Mouse (Mus musculus): Measurements from ENCODE around the gene Mapkapk5. TPM values are rescaled to one million over a fixed set of nuclear protein-coding genes. Genes with fewer than 3 reads are reported as not detected.

Mapkapk5 gene
- total and polyA plus RNA-seq, 3 experiments: 51.6 to 102 (median 67.3) TPM

GRCm38 (mm10) chr5:121581945-121582344, 36.2 kb upstream of the Mapkapk5 start:
- ATAC-seq (ENCODE audit: extremely low read depth, insufficient number of reproducible peaks, low FRiP score, poor library complexity, severe bottlenecking): no peak
- no peak overlapping the region for H3K4me3 ChIP-seq (ENCODE audit: low read depth, low read length)
- H3K4me1 ChIP-seq (ENCODE audit: insufficient read depth, low read depth, low read length): peaks cover 25% of the 10 kb centered on the region
- no peak for TF ChIP-seq CTCF (IDR thresholded peaks at IDR 0.05; ENCODE audit: low read depth, low read length)
- no peak for TF ChIP-seq GATA1 (IDR thresholded peaks at IDR 0.05; ENCODE audit: borderline replicate concordance, low read length)
- no peak for TF ChIP-seq POLR2AphosphoS5 (IDR thresholded peaks at IDR 0.05; ENCODE audit: insufficient replicate concordance, low read depth, low read length)
- H3K27me3 ChIP-seq (ENCODE audit: insufficient read depth, low read length): peaks cover 5% of the 10 kb centered on the region; the same call in 1 of the 2 replicates
- no peak for DNase-seq (ENCODE audit: low spot score)
- H3K9me3 ChIP-seq (replicated peaks): no peaks in the 10 kb centered on the region
- peaks cover 21% of the 10 kb centered on the region for H3K36me3 ChIP-seq (replicated peaks)

- Histone ChIP-seq H3K36me3 (replicated peaks) (peaks cover 54% of the 10 kb centered on the region), H3K4me3 (ENCODE audit: low read depth, low read length) (no peak overlapping the region), H3K27me3 (ENCODE audit: insufficient read depth, low read length) (peaks cover 10% of the 10 kb centered on the region), H3K4me1 (ENCODE audit: insufficient read depth, low read depth, low read length) (peaks cover 3% of the 10 kb centered on the region), H3K9me3 (replicated peaks) (no peaks in the 10 kb centered on the region)
- TF ChIP-seq TAL1 (conservative IDR thresholded peaks at IDR 0.05; ENCODE audit: low read depth, low read length) (no peak), CTCF (IDR thresholded peaks at IDR 0.05; ENCODE audit: low read depth, low read length) (no peak), GATA2 (IDR thresholded peaks at IDR 0.05; ENCODE audit: borderline replicate concordance, low read depth, low read length) (no peak), GATA1 (IDR thresholded peaks at IDR 0.05; ENCODE audit: borderline replicate concordance, low read length) (no peak), POLR2AphosphoS5 (IDR thresholded peaks at IDR 0.05; ENCODE audit: insufficient replicate concordance, low read depth, low read length) (no peak)
- DNase-seq (ENCODE audit: low spot score) (no peak), ATAC-seq (ENCODE audit: extremely low read depth, insufficient number of reproducible peaks, low FRiP score, poor library complexity, severe bottlenecking) (no peak)
These were observed 31.3 kb upstream of the Mapkapk5 start for GRCm38 (mm10) chr5:121576927-121577488.

- TF ChIP-seq CTCF (IDR thresholded peaks at IDR 0.05; ENCODE audit: low read depth, low read length) (no peak), TAL1 (conservative IDR thresholded peaks at IDR 0.05; ENCODE audit: low read depth, low read length) (no peak), GATA1 (IDR thresholded peaks at IDR 0.05; ENCODE audit: borderline replicate concordance, low read length) (no peak), POLR2AphosphoS5 (IDR thresholded peaks at IDR 0.05; ENCODE audit: insufficient replicate concordance, low read depth, low read length) (no peak), GATA2 (IDR thresholded peaks at IDR 0.05; ENCODE audit: borderline replicate concordance, low read depth, low read length) (no peak)
- Histone ChIP-seq H3K36me3 (replicated peaks) (peaks cover 64% of the 10 kb centered on the region), H3K4me3 (ENCODE audit: low read depth, low read length) (no peak overlapping the region), H3K9me3 (replicated peaks) (no peaks in the 10 kb centered on the region), H3K27me3 (ENCODE audit: insufficient read depth, low read length) (peaks cover 11% of the 10 kb centered on the region), H3K4me1 (ENCODE audit: insufficient read depth, low read depth, low read length) (no peaks in the 10 kb centered on the region)
- DNase-seq (ENCODE audit: low spot score) (no peak), ATAC-seq (ENCODE audit: extremely low read depth, insufficient number of reproducible peaks, low FRiP score, poor library complexity, severe bottlenecking) (no peak)
These were observed 30.2 kb upstream of the Mapkapk5 start for GRCm38 (mm10) chr5:121575867-121576266.

- H3K27me3 ChIP-seq (ENCODE audit: insufficient read depth, low read length): peaks cover 8% of the 10 kb centered on the region
- H3K4me3 ChIP-seq (ENCODE audit: low read depth, low read length): no peak overlapping the region
- TF ChIP-seq TAL1 (conservative IDR thresholded peaks at IDR 0.05; ENCODE audit: low read depth, low read length) (no peak), GATA1 (IDR thresholded peaks at IDR 0.05; ENCODE audit: borderline replicate concordance, low read length) (no peak), CTCF (IDR thresholded peaks at IDR 0.05; ENCODE audit: low read depth, low read length) (no peak), POLR2AphosphoS5 (IDR thresholded peaks at IDR 0.05; ENCODE audit: insufficient replicate concordance, low read depth, low read length) (no peak), GATA2 (IDR thresholded peaks at IDR 0.05; ENCODE audit: borderline replicate concordance, low read depth, low read length) (no peak)
- DNase-seq (ENCODE audit: low spot score): no peak
- no peak for ATAC-seq (ENCODE audit: extremely low read depth, insufficient number of reproducible peaks, low FRiP score, poor library complexity, severe bottlenecking)
- H3K4me1 ChIP-seq (ENCODE audit: insufficient read depth, low read depth, low read length): no peaks in the 10 kb centered on the region
- peaks cover 66% of the 10 kb centered on the region for H3K36me3 ChIP-seq (replicated peaks)
- H3K9me3 ChIP-seq (replicated peaks): no peaks in the 10 kb centered on the region
These were observed 28.4 kb upstream of the Mapkapk5 start for GRCm38 (mm10) chr5:121574145-121574544.

- no peaks in the 10 kb centered on the region for H3K9me3 ChIP-seq (replicated peaks)
- H3K4me3 ChIP-seq (ENCODE audit: low read depth, low read length): no peak overlapping the region
- peaks cover 3% of the 10 kb centered on the region; the same call in 1 of the 2 replicates for H3K4me1 ChIP-seq (ENCODE audit: insufficient read depth, low read depth, low read length)
- peaks cover 15% of the 10 kb centered on the region for H3K27me3 ChIP-seq (ENCODE audit: insufficient read depth, low read length)
- DNase-seq (ENCODE audit: low spot score) (no peak), ATAC-seq (ENCODE audit: extremely low read depth, insufficient number of reproducible peaks, low FRiP score, poor library complexity, severe bottlenecking) (no peak)
- TF ChIP-seq GATA2 (IDR thresholded peaks at IDR 0.05; ENCODE audit: borderline replicate concordance, low read depth, low read length) (no peak), POLR2AphosphoS5 (IDR thresholded peaks at IDR 0.05; ENCODE audit: insufficient replicate concordance, low read depth, low read length) (no peak), CTCF (IDR thresholded peaks at IDR 0.05; ENCODE audit: low read depth, low read length) (no peak), GATA1 (IDR thresholded peaks at IDR 0.05; ENCODE audit: borderline replicate concordance, low read length) (no peak), TAL1 (conservative IDR thresholded peaks at IDR 0.05; ENCODE audit: low read depth, low read length) (no peak)
- H3K36me3 ChIP-seq (replicated peaks): peaks cover 55% of the 10 kb centered on the region
These were observed 25.1 kb upstream of the Mapkapk5 start for GRCm38 (mm10) chr5:121570787-121571186.

- H3K4me1 ChIP-seq (ENCODE audit: insufficient read depth, low read depth, low read length): peaks cover 3% of the 10 kb centered on the region; the same call in 1 of the 2 replicates
These were observed 24.2 kb upstream of the Mapkapk5 start for GRCm38 (mm10) chr5:121569881-121570420.

More at GRCm38 (mm10) chr5:121569881-121570420, 24.2 kb upstream of the Mapkapk5 start:
- H3K27me3 ChIP-seq (ENCODE audit: insufficient read depth, low read length): peaks cover 17% of the 10 kb centered on the region
- H3K9me3 ChIP-seq (replicated peaks): no peaks in the 10 kb centered on the region
- DNase-seq (ENCODE audit: low spot score) (no peak), ATAC-seq (ENCODE audit: extremely low read depth, insufficient number of reproducible peaks, low FRiP score, poor library complexity, severe bottlenecking) (no peak)
- H3K4me3 ChIP-seq (ENCODE audit: low read depth, low read length): no peak overlapping the region
- TF ChIP-seq GATA1 (IDR thresholded peaks at IDR 0.05; ENCODE audit: borderline replicate concordance, low read length) (no peak), POLR2AphosphoS5 (IDR thresholded peaks at IDR 0.05; ENCODE audit: insufficient replicate concordance, low read depth, low read length) (no peak), CTCF (IDR thresholded peaks at IDR 0.05; ENCODE audit: low read depth, low read length) (no peak), TAL1 (conservative IDR thresholded peaks at IDR 0.05; ENCODE audit: low read depth, low read length) (no peak), GATA2 (IDR thresholded peaks at IDR 0.05; ENCODE audit: borderline replicate concordance, low read depth, low read length) (no peak)
- peaks cover 49% of the 10 kb centered on the region for H3K36me3 ChIP-seq (replicated peaks)
